Comparison of ENCODE assay signal across 9 mouse cellular contexts in the genomic region with DNA sequence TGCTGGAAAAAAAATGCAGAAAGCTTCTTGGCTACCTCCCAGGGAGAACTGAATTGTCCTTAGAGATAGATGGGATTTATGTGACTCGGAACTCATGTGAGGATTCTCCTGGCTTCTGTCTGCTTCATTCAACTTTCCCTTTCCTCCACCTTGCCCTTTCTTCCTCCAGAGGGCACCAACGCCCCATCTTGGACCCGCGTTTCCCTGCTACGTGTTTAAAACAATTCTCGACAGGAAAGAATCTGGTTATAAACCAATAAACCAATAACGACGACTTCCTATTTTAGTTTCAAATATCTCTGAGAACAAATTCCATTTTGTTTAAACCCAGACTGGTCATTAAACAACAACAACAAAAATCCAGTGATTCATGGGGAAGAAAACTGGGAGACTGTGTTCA.
DNase-seq lines count a peak whose midpoint lies in the region; ATAC-seq and TF ChIP-seq lines count a peak whose summit lies in the region.
"Had no signal": no experiment of that assay in that cellular context is flagged by ENCODE, and none has a peak within 500 bp of the region (broad histone marks: within the 10 kb centered on the region; RNA-seq: fewer than 3 reads in every experiment).

No protein-coding gene starts in this region.

- no peak overlapping the region for H3K4me3 ChIP-seq in heart, embryonic 12.5 days
- H3K4me3 ChIP-seq in liver, adult 2 months (ENCODE audit: insufficient read depth, low read depth, low read length): no peak overlapping the region
- no peak overlapping the region for H3K4me3 ChIP-seq in neural tube, embryonic 15.5 days (replicated peaks)
- H3K4me3 ChIP-seq: embryonic facial prominence, embryonic 15.5 days had no signal

- 9% methylated on average over 8 of the region's 8 CpGs for WGBS in heart, embryonic 12.5 days
- 11% methylated on average over 8 of the region's 8 CpGs for WGBS in liver, adult 2 months
- 3% methylated on average over 8 of the region's 8 CpGs for WGBS in neural tube, embryonic 15.5 days

- peak; percentile 58 for TF ChIP-seq CTCF in liver, adult 2 months (IDR thresholded peaks at IDR 0.05; ENCODE audit: low read depth, low read length)

- no peak overlapping the region for H3K27ac ChIP-seq in heart, embryonic 12.5 days (ENCODE audit: poor library complexity, severe bottlenecking)
- H3K27ac ChIP-seq in liver, adult 2 months (replicated peaks; ENCODE audit: insufficient read depth, low read depth, low read length): no peak overlapping the region
- H3K27ac ChIP-seq in neural tube, embryonic 15.5 days (replicated peaks): no peak overlapping the region
- H3K27ac ChIP-seq: embryonic facial prominence, embryonic 15.5 days had no signal

- no peak for TF ChIP-seq POLR2A in liver, adult 2 months (IDR thresholded peaks at IDR 0.05; ENCODE audit: extremely low read depth, insufficient read depth, low read length)

- H3K27me3 ChIP-seq in heart, embryonic 12.5 days (replicated peaks): no peaks in the 10 kb centered on the region
- H3K27me3 ChIP-seq in liver, adult 2 months (ENCODE audit: control insufficient read depth, insufficient read depth, low read length): no peaks in the 10 kb centered on the region
- no peaks in the 10 kb centered on the region for H3K27me3 ChIP-seq in neural tube, embryonic 15.5 days (replicated peaks)
- H3K27me3 ChIP-seq: embryonic facial prominence, embryonic 15.5 days had no signal

- 0 out of 2 replicates have a peak overlapping the region, but pooled peaks have one; percentile 33 for H3K4me2 ChIP-seq in heart, embryonic 12.5 days
- H3K4me2 ChIP-seq in neural tube, embryonic 15.5 days: peak overlapping the region; percentile 38
- H3K4me2 ChIP-seq: embryonic facial prominence, embryonic 15.5 days had no signal

- no peaks in the 10 kb centered on the region for H3K9me3 ChIP-seq in heart, embryonic 12.5 days (replicated peaks)
- H3K9me3 ChIP-seq in neural tube, embryonic 15.5 days (replicated peaks): no peaks in the 10 kb centered on the region
- H3K9me3 ChIP-seq: embryonic facial prominence, embryonic 15.5 days had no signal

- no peaks in the 10 kb centered on the region for H3K4me1 ChIP-seq in heart, embryonic 12.5 days (replicated peaks)
- H3K4me1 ChIP-seq in liver, adult 2 months (ENCODE audit: control insufficient read depth, insufficient read depth, low read length): no peaks in the 10 kb centered on the region
- peaks cover 3% of the 10 kb centered on the region; the same call in 1 of the 2 replicates for H3K4me1 ChIP-seq in neural tube, embryonic 15.5 days
- H3K4me1 ChIP-seq: embryonic facial prominence, embryonic 15.5 days had no signal

- no peaks in the 10 kb centered on the region for H3K36me3 ChIP-seq in heart, embryonic 12.5 days
- no peaks in the 10 kb centered on the region for H3K36me3 ChIP-seq in liver, adult 2 months (ENCODE audit: control insufficient read depth, insufficient read depth, low read length)
- H3K36me3 ChIP-seq in neural tube, embryonic 15.5 days: no peaks in the 10 kb centered on the region
- H3K36me3 ChIP-seq: embryonic facial prominence, embryonic 15.5 days had no signal

- DNase-seq in A20 (ENCODE audit: low read depth, low spot score): peak; percentile 39
- DNase-seq in adrenal gland, adult (ENCODE audit: inconsistent age in 2 of 2, low spot score in 1 of 2): peak; percentile 39 to 83
- peak; percentile 71 for DNase-seq in embryo, embryonic 9.5 days (ENCODE audit: extremely low spot score)
- peak; percentile 82 for DNase-seq in kidney, postnatal 10 days
- no peak for DNase-seq in liver, adult 2 months (ENCODE audit: extremely low read depth, low read depth, low spot score)
- DNase-seq in thymus, postnatal 14 days: peak; percentile 71

- no peaks in the 10 kb centered on the region for H3K79me2 ChIP-seq in liver, adult 2 months (ENCODE audit: control insufficient read depth, insufficient read depth, low read length)

- ATAC-seq in heart, embryonic 12.5 days (ENCODE audit: insufficient number of reproducible peaks, low FRiP score): no peak
- peak; percentile 72; the same call in 1 of the 2 replicates for ATAC-seq in neural tube, embryonic 15.5 days (ENCODE audit: low FRiP score)

- no peak overlapping the region for H3K9ac ChIP-seq in heart, embryonic 12.5 days
- H3K9ac ChIP-seq in liver, adult 2 months (ENCODE audit: low read depth, low read length): no peak overlapping the region
- H3K9ac ChIP-seq in neural tube, embryonic 15.5 days (replicated peaks): no peak overlapping the region
- H3K9ac ChIP-seq: embryonic facial prominence, embryonic 15.5 days had no signal
